Mouse (Mus musculus): Measurements from ENCODE around the gene Ncaph.
"Not testable (repeated sequence)": the region's sequence is repeated elsewhere in the genome, so short reads cannot be mapped to it uniquely, and the experiment has no call there.

Ncaph gene

GRCm38 (mm10) chr2:127090151-127090550 lies 43.6 kb downstream of the Ncaph start:
- not testable (repeated sequence) for DNase-seq (ENCODE audit: low spot score in 2 of 2)

GRCm38 (mm10) chr2:127086235-127086634 lies 47.5 kb downstream of the Ncaph start:
- no peak for DNase-seq (ENCODE audit: low spot score in 2 of 2)

- DNase-seq (ENCODE audit: low spot score in 2 of 2), result no peak
Observed at GRCm38 (mm10) chr2:127080591-127081218, 53.0 kb downstream of the Ncaph start.

DNA sequence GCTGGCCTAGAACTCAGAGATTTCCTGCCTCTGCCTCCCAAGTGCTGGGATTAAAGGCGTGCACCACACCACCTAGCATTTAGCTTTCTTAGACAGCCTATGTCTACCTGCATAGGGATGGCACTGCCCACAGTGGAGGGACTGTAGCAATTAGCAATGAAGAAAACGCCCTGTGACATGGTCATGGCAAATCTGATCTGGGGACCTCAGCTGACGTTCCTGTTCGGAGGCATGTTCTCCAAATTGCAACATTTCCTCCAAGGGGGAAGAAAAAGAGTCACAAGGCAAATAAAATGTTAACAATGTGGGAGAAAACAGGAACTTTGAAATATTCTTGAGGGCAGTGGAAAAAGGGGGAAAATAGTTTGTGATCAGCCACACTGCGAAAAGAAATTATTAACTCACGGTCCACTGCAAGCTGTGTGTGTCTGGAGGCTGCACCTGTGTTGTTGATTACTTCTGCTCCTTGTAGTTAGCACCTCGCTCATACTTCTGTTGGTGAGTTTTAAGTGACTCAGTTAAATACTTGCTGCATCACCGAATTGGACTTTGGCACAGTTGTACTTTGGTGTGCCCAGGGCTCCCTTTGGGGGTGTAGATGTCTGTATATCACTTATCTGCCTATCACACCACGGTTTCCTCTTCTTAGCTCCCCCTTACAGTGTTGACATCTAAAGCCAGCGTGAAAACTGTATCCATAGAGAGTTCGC lies 53.7 kb downstream of the Ncaph start:
- no peak for DNase-seq (ENCODE audit: low spot score in 2 of 2)

DNA sequence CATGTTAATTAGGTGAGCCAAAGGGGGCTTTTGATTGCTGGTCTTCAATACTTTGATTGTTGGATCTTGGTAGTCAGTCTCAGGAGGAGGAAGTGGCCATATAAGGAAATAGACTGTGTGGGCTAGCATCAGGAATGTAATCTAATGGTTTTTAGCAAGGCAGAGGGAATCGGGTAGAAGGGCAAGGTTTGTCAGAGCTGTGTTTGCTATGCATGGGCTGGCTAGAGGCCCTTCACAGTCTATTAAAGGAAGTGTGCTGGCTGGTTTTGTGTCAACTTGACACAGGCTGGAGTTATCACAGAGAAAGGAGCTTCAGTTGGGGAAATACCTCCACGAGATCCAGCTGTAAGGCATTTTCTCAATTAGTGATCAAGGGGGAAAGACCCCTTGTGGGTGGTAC lies 54.7 kb downstream of the Ncaph start:
- not testable (repeated sequence) for DNase-seq (ENCODE audit: low spot score in 2 of 2)

DNA sequence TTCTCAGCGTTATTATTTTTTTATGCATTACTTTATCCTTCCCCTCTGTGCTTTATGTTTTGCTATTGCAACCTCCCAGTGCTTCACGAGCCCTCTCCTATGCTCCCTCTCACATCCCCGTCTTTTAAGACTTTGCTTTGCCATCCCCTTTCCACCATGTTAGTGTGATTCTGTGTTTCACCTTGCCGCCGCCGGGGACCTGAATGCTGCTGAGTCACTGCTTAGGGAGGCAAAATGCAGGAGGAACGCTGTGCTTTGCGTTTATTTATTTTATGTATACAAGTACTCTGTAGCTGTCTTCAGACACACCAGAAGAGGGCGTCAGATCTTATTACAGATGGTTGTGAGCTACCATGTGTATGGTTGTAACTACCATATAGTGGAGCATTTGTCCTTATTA lies 56.1 kb downstream of the Ncaph start:
- DNase-seq (ENCODE audit: low spot score in 2 of 2), result no peak

DNA sequence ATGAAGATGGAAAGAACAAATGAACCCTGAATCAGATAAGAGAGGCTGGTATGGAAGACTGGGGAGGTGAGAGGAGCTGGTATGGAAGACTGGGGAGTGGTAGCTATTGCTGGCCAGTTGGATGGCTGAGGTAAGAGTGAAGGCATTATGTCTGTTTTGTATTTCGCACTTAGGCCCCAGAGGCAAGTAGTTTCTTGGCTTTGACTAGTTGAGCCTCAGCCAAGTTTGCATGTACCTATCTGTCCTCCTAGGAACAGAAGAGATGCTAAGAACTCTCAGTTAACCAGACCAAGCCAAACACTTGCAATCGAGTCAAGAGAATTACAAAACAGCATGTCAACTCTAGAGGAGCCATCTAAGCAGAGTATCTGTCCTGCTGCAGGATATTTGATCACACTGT lies 59.6 kb downstream of the Ncaph start:
- DNase-seq (ENCODE audit: low spot score in 2 of 2), result no peak

GRCm38 (mm10) chr2:127070879-127071278 lies 62.9 kb downstream of the Ncaph start:
- DNase-seq (ENCODE audit: low spot score in 2 of 2), result no peak

- DNase-seq (ENCODE audit: low spot score in 2 of 2), result peak; percentile 76 to 90
Observed at GRCm38 (mm10) chr2:127070435-127070841, 63.3 kb downstream of the Ncaph start, which contains the start of gene Blvra. Blvra (plus strand) TSS chr2:127070665.

DNA sequence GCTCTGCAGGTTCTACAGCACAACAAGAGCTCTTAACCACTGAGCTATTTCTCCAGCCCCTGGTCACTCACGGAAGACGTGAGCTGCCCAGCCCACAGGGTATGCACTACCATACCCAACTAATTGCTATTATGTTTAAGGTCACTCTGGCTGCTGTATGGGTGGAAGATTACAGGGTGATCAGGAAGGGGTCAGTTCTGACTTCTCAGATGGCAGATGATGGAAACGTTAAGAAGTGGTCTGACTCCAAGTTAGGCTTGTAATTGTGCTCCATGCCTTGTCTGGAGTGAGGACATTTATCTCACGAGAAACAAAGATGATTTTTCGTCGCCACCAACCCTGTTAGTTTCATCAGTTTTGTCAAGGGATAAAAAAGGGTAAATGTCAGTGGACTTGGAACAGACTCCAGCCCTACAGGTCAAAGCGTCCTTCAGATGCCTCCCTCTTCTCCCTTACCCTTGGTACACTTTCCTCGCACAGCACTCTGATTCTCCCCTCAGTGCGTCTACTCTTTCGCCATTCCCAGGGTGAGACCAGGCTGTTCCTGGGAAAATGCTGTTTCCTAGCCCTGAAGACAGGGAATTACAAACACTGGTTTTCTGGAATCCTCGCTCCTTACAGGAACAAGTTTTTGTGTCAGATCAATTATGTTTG lies 63.8 kb downstream of the Ncaph start:
- no peak for DNase-seq (ENCODE audit: low spot score in 2 of 2)

DNA sequence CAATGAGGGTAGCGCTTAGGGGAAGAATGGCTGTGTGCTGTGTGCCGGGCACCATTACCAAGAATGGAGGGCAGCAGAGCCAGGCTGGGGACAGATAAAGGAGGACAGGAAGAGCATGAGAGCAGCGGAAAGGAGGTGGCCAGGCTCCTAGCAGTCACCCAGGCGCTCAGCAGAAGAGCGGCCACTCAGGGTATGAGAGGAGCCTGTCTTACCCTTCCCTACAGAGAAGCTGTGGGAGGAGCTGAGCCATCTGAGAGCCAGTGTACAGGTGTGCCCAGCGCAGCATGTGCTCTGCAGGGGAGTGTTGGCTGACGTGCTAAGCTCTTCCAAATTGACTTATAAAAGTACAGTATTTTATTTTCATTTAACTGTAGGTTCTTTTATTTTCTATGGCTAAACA lies 64.9 kb downstream of the Ncaph start:
- DNase-seq (ENCODE audit: low spot score in 2 of 2), result no peak

DNA sequence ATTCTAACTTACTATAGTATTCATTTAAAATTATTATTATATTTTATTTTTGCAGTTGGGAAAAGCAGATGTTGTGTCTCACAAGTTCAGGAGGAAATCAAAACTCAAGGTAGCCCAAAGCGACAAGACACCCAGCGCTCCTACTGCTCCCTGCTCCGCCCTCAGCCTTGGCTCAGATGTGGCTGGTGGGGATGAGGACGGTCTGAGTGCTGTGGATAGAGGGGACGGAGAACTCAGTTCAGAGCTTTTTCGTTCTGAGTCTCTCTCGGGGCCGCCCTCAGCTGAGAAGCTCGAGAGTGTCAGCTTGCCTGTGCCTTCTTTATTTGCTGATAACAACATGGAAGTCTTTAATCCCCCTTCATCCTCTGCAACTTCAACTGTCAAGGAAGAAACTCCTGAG lies 72.3 kb downstream of the Ncaph start:
- DNase-seq (ENCODE audit: low spot score in 2 of 2), result no peak

Data from spleen, postnatal 10 days (tissue).